Mouse (Mus musculus) midbrain, embryonic 16.5 days (tissue): ENCODE data around the gene Hyal1. TPM values are rescaled to one million over a fixed set of nuclear protein-coding genes. Genes with fewer than 3 reads are reported as not detected.

Source experiments
- ATAC-seq: fragments of 200-750 bp; cut with Nextera tagmentation; 2 replicates; pipeline ENCODE4 v1.8.0; 2017; ENCODE audit warnings: moderate TSS enrichment
- H3K27ac ChIP-seq: fragments of 300-500 bp; sonication (generic); 2 replicates; pipeline ENCODE4 v1.5.1; 2014; ENCODE audit warnings: mild to moderate bottlenecking, low read length, mixed read lengths
- H3K27me3 ChIP-seq: fragments of 300-500 bp; sonication (generic); 2 replicates; pipeline ENCODE4 v1.6.1; 2014; ENCODE audit warnings: low read depth, low read length, mixed read lengths; ENCODE audit not compliant: control insufficient read depth, insufficient read depth
- H3K36me3 ChIP-seq: fragments of 300-500 bp; sonication (generic); 2 replicates; pipeline ENCODE4 v1.6.1; 2014; ENCODE audit warnings: mild to moderate bottlenecking, low read length, moderate library complexity, mixed read lengths; ENCODE audit not compliant: control insufficient read depth, insufficient read depth
- H3K4me1 ChIP-seq: fragments of 300-500 bp; sonication (generic); 2 replicates; pipeline ENCODE4 v1.6.1; 2014; ENCODE audit warnings: mild to moderate bottlenecking, low read length, mixed read lengths; ENCODE audit not compliant: control insufficient read depth, insufficient read depth
- H3K4me2 ChIP-seq: fragments of 300-500 bp; sonication (generic); 2 replicates; pipeline ENCODE4 v1.6.1; 2014; ENCODE audit warnings: mild to moderate bottlenecking, low read length, mixed read lengths
- H3K4me3 ChIP-seq: fragments of 300-500 bp; sonication (generic); 2 replicates; pipeline ENCODE4 v1.5.1; 2014; ENCODE audit warnings: low read depth, mild to moderate bottlenecking, low read length, moderate library complexity, mixed read lengths
- H3K9ac ChIP-seq: fragments of 300-500 bp; sonication (generic); 2 replicates; pipeline ENCODE4 v1.6.1; 2014; ENCODE audit warnings: low read depth, low read length, mixed read lengths
- H3K9me3 ChIP-seq: fragments of 300-500 bp; sonication (generic); replicated peaks from 2 replicates; pipeline ENCODE4 v1.6.1; 2014; ENCODE audit warnings: mild to moderate bottlenecking, low read length, mixed read lengths; ENCODE audit not compliant: control insufficient read depth, poor library complexity, severe bottlenecking
- WGBS: fragments of 180-500 bp; shearing (Covaris S2); extraction: QIAGEN DNeasy Blood & Tissue Kit; methylation state at CpG from one replicate; pipeline ENCODE4 v1.1.7; 2014; 5-methylcytosine and 5-hydroxymethylcytosine counted together
- polyA plus RNA-seq: library from polyadenylated mRNA; unstranded; fragments of >200 nt; fragmentation: Nextera tagmentation; extraction: Ambion mirVana; gene quantifications from 2 replicates; pipeline ENCODE4 v1.2.1, GENCODE M21; 2015

Hyal1 gene
- polyA plus RNA-seq, 1 experiment from 2014 or later, result 7.2 TPM

- peaks cover 31% of the 10 kb centered on the region for H3K27me3 ChIP-seq
- H3K9ac ChIP-seq, result no peak overlapping the region
- H3K27ac ChIP-seq, result no peak overlapping the region
- no peak overlapping the region for H3K4me2 ChIP-seq
- ATAC-seq, result no peak
- H3K9me3 ChIP-seq, result no peaks in the 10 kb centered on the region
- peaks cover 21% of the 10 kb centered on the region for H3K4me1 ChIP-seq
- H3K4me3 ChIP-seq, result no peak overlapping the region
- H3K36me3 ChIP-seq, result peaks cover 15% of the 10 kb centered on the region; the same call in 1 of the 2 replicates
- WGBS, result 82% methylated on average over 5 of the region's 5 CpGs
Observed at GRCm38 (mm10) chr9:107547957-107548356, 28.8 kb upstream of the Hyal1 start.

GRCm38 (mm10) chr9:107548820-107549219 lies 27.9 kb upstream of the Hyal1 start:
- peaks cover 27% of the 10 kb centered on the region for H3K4me1 ChIP-seq
- no peak overlapping the region for H3K27ac ChIP-seq
- peaks cover 11% of the 10 kb centered on the region; the same call in 1 of the 2 replicates for H3K36me3 ChIP-seq
- no peak overlapping the region for H3K4me2 ChIP-seq
- no peak overlapping the region for H3K9ac ChIP-seq
- 91% methylated on average over 10 of the region's 10 CpGs for WGBS
- no peak overlapping the region for H3K4me3 ChIP-seq
- H3K27me3 ChIP-seq, result peaks cover 33% of the 10 kb centered on the region
- no peak for ATAC-seq
- no peaks in the 10 kb centered on the region for H3K9me3 ChIP-seq

DNA sequence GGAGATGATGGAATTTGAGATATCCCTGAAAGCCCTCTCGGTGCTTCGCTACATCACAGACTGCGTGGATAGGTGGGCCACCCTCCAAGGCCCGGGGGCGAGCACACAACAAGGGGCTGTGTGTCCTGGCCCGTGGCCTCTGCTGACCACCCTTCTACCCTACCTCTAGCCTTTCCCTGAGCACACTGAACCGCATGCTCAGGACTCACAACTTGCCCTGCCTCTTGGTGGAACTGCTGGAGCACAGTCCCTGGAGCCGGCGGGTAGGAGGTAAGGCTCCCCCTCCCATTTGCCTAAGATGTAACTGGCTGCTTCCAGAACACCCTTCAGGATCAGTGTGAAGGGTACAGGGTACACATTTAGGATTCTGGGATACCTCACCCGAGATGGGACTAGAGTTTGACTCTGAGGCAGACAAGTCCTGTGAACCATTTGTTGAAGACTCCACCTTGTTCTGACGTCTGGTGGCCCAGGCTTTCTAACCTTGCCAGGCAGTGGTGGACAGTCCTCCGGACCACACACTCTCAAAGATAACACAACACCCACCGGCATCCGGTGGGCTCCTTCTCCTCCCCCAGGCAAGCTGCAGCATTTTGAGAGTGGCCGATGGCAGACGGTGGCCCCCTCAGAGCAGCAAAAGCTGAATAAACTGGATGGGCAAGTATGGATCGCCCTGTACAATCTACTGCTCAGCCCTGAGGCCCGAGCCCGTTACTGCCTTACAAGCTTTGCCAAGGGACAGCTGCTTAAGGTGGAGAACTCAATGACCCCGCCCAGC lies 27.2 kb upstream of the Hyal1 start:
- no peak for ATAC-seq

GRCm38 (mm10) chr9:107550491-107551116 lies 26.1 kb upstream of the Hyal1 start:
- H3K27me3 ChIP-seq, result peaks cover 33% of the 10 kb centered on the region
- H3K4me2 ChIP-seq, result peak overlapping the region; percentile 62
- WGBS, result 23% methylated on average over 23 of the region's 23 CpGs
- H3K9me3 ChIP-seq, result no peaks in the 10 kb centered on the region
- H3K36me3 ChIP-seq, result no peaks in the 10 kb centered on the region
- no peak overlapping the region for H3K9ac ChIP-seq
- no peak overlapping the region for H3K4me3 ChIP-seq
- no peak for ATAC-seq
- no peak overlapping the region for H3K27ac ChIP-seq
- H3K4me1 ChIP-seq, result peaks cover 32% of the 10 kb centered on the region

More for the DNA sequence above, 27.2 kb upstream of the Hyal1 start:
- Histone ChIP-seq H3K4me2 (no peak overlapping the region), H3K4me3 (no peak overlapping the region), H3K9me3 (no peaks in the 10 kb centered on the region), H3K9ac (no peak overlapping the region), H3K27me3 (peaks cover 33% of the 10 kb centered on the region), H3K36me3 (0 out of 2 replicates have a peak, but pooled peaks cover 6% of the 10 kb centered on the region), H3K27ac (no peak overlapping the region), H3K4me1 (peaks cover 28% of the 10 kb centered on the region)
- WGBS, result 89% methylated on average over 20 of the region's 20 CpGs

DNA sequence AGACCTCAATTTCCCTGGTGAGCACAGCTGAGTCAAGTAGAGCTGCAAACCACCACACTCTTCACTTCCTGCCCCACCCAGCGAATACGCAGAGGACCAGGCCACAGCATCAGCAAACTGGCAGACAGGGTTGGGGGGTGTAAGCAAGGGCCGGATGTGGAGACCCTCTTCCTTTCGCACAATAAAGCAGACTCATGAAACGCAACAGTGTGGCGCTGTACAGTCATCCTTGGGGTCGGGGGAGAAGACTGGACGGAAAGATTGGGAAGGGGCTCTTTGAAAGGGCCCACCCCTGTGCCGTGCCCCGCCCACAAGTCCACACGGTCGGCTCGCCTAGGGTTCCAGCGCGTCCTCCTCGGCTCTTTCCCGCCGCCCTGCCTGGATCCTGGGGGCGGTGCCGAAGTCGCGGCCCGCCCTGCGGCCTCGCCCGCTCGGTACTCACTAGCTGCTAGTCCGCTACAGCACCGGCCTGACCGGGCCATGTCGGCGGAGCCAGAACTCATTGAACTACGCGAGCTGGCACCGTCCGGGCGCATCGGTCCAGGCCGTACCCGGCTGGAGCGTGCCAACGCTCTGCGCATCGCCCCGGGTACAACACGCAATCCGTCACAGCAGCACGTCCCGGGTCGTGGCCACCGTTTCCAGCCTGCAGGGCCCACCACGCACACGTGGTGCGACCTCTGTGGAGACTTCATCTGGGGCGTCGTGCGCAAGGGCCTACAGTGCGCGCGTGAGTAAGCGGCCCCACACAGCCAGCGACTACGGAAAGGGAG lies 25.4 kb upstream of the Hyal1 start, which contains the start of gene Rassf1:
Gene Rassf1 (plus strand): TSS at position 439 of the 773 bp plus-strand sequence.
- H3K4me1 ChIP-seq, result peaks cover 37% of the 10 kb centered on the region
- H3K9me3 ChIP-seq, result no peaks in the 10 kb centered on the region
- peak within 1 kb of the TSS; percentile 51 for H3K9ac ChIP-seq
- peak within 1 kb of the TSS; percentile 32 for H3K4me3 ChIP-seq
- H3K27me3 ChIP-seq, result peaks cover 33% of the 10 kb centered on the region
- no peaks in the 10 kb centered on the region for H3K36me3 ChIP-seq
- H3K27ac ChIP-seq, result no peak within 1 kb of the TSS
- H3K4me2 ChIP-seq, result peak within 1 kb of the TSS; percentile 62
- ATAC-seq, result no peak
- 2% methylated on average over 62 of the region's 63 CpGs for WGBS

DNA sequence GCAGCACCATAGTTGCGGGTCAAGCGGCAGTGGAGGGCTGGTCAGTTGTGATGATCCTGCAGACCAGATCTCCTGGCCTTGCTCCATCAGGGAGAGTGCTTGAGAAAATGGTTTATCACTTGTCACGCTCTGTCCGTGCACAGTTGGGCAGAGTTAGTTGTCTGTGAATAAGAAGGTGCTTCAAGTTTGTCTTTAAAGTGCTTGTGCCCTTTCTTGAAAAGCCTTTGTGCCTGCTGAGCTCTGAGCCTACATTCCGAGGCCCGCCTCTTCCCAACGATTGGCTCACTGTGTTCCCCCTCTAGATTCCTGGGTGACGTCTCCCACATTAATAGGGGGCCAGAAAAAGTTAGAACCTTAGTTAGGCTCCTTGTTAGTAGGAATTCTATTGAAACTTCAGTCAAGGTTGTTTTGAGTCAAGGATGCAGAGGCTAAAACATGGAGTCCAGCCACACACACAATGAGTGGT lies 24.8 kb upstream of the Hyal1 start:
- H3K9me3 ChIP-seq, result no peaks in the 10 kb centered on the region
- H3K4me1 ChIP-seq, result peaks cover 38% of the 10 kb centered on the region
- peaks cover 33% of the 10 kb centered on the region for H3K27me3 ChIP-seq
- peak overlapping the region; percentile 62 for H3K4me2 ChIP-seq
- WGBS, result 10% methylated on average over 8 of the region's 8 CpGs
- H3K27ac ChIP-seq, result no peak overlapping the region
- H3K36me3 ChIP-seq, result no peaks in the 10 kb centered on the region
- H3K9ac ChIP-seq, result peak overlapping the region; percentile 51
- no peak for ATAC-seq
- peak overlapping the region; percentile 32 for H3K4me3 ChIP-seq

DNA sequence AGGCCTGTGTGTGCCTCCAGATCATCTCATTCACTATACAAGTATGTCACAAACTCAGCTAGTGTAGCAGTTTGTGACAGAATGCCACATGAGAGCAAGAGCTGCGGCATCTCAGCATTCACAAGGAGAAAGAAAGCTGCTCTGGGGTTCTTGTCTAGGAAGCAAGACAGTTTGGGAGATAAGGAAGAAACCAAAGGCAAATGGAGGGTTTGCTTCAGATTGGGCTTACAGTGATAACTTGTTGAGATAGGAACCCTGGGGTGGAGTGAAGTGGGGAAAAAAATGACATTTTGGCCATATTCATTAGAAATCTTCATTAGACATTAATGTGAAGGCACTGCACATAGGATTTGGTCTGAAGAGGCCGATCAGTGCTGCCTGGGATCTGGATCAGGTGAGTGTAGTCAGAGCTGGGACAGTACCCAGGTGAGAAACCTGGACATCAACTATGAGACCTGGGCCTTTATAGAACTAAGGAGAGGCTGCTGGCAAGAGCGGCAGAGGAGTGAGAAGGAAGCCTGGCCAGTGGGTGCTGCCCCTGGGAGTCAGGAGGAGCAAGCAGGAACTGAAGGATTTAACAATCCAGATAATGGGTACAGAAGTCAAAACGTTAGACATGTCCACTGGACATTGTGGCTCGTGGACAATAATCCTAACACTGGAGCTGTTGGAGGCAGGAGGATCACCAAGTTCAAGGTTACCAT lies 23.9 kb upstream of the Hyal1 start:
- Histone ChIP-seq H3K27ac (no peak overlapping the region), H3K4me2 (peak overlapping the region; percentile 87), H3K27me3 (peaks cover 33% of the 10 kb centered on the region), H3K4me3 (no peak overlapping the region), H3K9me3 (no peaks in the 10 kb centered on the region), H3K4me1 (peaks cover 33% of the 10 kb centered on the region), H3K36me3 (peaks cover 5% of the 10 kb centered on the region), H3K9ac (no peak overlapping the region)
- WGBS, result 82% methylated on average over 5 of the region's 5 CpGs
- ATAC-seq, result no peak

- Histone ChIP-seq H3K27me3 (peaks cover 33% of the 10 kb centered on the region), H3K9ac (peak overlapping the region; percentile 88), H3K36me3 (peaks cover 10% of the 10 kb centered on the region), H3K4me1 (peaks cover 33% of the 10 kb centered on the region), H3K9me3 (no peaks in the 10 kb centered on the region), H3K4me2 (peak overlapping the region; percentile 87), H3K4me3 (peak overlapping the region; percentile 80), H3K27ac (peak overlapping the region; percentile 84)
- WGBS, result 7% methylated on average over 37 of the region's 37 CpGs
- ATAC-seq, result peak; percentile 77
Observed at GRCm38 (mm10) chr9:107553541-107554318, 23.0 kb upstream of the Hyal1 start.
